Mouse (Mus musculus) macrophage (primary cell): ENCODE measurements around the gene Usp33. TPM values are rescaled to one million over a fixed set of nuclear protein-coding genes. Genes with fewer than 3 reads are reported as not detected.

Experiments
- H3K27ac ChIP-seq: fragments of 350-480 bp; formaldehyde crosslinking; 2 replicates; pipeline ENCODE4 v1.9.0; 2021
- H3K36me3 ChIP-seq: fragments of 350-480 bp; formaldehyde crosslinking; 2 replicates; pipeline ENCODE4 v1.9.0; 2021; ENCODE audit errors: inconsistent target
- H3K4me3 ChIP-seq: fragments of 350-480 bp; formaldehyde crosslinking; 2 replicates; pipeline ENCODE4 v1.9.0; 2021; ENCODE audit errors: inconsistent target
- H3K79me2 ChIP-seq: fragments of 350-480 bp; formaldehyde crosslinking; 2 replicates; pipeline ENCODE4 v1.9.0; 2021; ENCODE audit errors: inconsistent target
- WGBS: methylation state at CpG from one replicate; pipeline ENCODE4 v1.1.7; 2026; ENCODE audit warnings: inconsistent platforms; ENCODE audit not compliant: missing documents; 5-methylcytosine and 5-hydroxymethylcytosine counted together
- polyA plus RNA-seq: library from polyadenylated mRNA; stranded (reverse); fragments of 250-400 nt; gene quantifications from 3 replicates; pipeline ENCODE4 v1.2.4, GENCODE M21; 2018; ENCODE audit warnings: inconsistent platforms

Gene Usp33
- polyA plus RNA-seq, 1 experiment from 2014 or later: 24.0 TPM

GRCm38 (mm10) chr3:152401964-152402670 lies 55.8 kb downstream of the Usp33 start:
- H3K4me3 ChIP-seq: no peak overlapping the region
- 54% methylated on average over 6 of the region's 7 CpGs for WGBS
- H3K79me2 ChIP-seq: peaks cover 100% of the 10 kb centered on the region
- no peaks in the 10 kb centered on the region for H3K36me3 ChIP-seq
- peak overlapping the region; percentile 68 for H3K27ac ChIP-seq

- H3K4me3 ChIP-seq: no peak overlapping the region
- no peaks in the 10 kb centered on the region for H3K36me3 ChIP-seq
- peaks cover 100% of the 10 kb centered on the region for H3K79me2 ChIP-seq
- 89% methylated on average over 3 of the region's 3 CpGs for WGBS
- peak overlapping the region; percentile 68 for H3K27ac ChIP-seq
Measured at GRCm38 (mm10) chr3:152402671-152403066, 56.4 kb downstream of the Usp33 start.

GRCm38 (mm10) chr3:152403827-152404226 lies 57.5 kb downstream of the Usp33 start:
- 100% methylated on average over 2 of the region's 2 CpGs for WGBS
- Histone ChIP-seq H3K79me2 (peaks cover 100% of the 10 kb centered on the region), H3K36me3 (no peaks in the 10 kb centered on the region), H3K4me3 (no peak overlapping the region), H3K27ac (no peak overlapping the region)

GRCm38 (mm10) chr3:152405420-152405819 lies 59.1 kb downstream of the Usp33 start:
- Histone ChIP-seq H3K27ac (peak overlapping the region; percentile 19; the same call in 1 of the 2 replicates), H3K79me2 (peaks cover 100% of the 10 kb centered on the region), H3K4me3 (no peak overlapping the region), H3K36me3 (no peaks in the 10 kb centered on the region)
- 96% methylated on average over 5 of the region's 7 CpGs for WGBS

- peak overlapping the region; percentile 19 for H3K27ac ChIP-seq
- peaks cover 100% of the 10 kb centered on the region for H3K79me2 ChIP-seq
- WGBS: 21% methylated on average over 4 of the region's 4 CpGs
- H3K4me3 ChIP-seq: no peak overlapping the region
- H3K36me3 ChIP-seq: no peaks in the 10 kb centered on the region
Measured at GRCm38 (mm10) chr3:152405978-152406640, 59.8 kb downstream of the Usp33 start.

GRCm38 (mm10) chr3:152410980-152411551 lies 64.8 kb downstream of the Usp33 start:
- Histone ChIP-seq H3K36me3 (no peaks in the 10 kb centered on the region), H3K79me2 (peaks cover 100% of the 10 kb centered on the region), H3K4me3 (no peak overlapping the region), H3K27ac (no peak overlapping the region)
- 90% methylated on average over 7 of the region's 7 CpGs for WGBS

GRCm38 (mm10) chr3:152412362-152412761 lies 66.1 kb downstream of the Usp33 start:
- 68% methylated on average over 4 of the region's 4 CpGs for WGBS
- H3K36me3 ChIP-seq: no peaks in the 10 kb centered on the region
- H3K79me2 ChIP-seq: peaks cover 100% of the 10 kb centered on the region
- no peak overlapping the region for H3K4me3 ChIP-seq
- H3K27ac ChIP-seq: no peak overlapping the region

GRCm38 (mm10) chr3:152428925-152429324 lies 82.6 kb downstream of the Usp33 start:
- Histone ChIP-seq H3K4me3 (no peak overlapping the region), H3K36me3 (peaks cover 16% of the 10 kb centered on the region), H3K79me2 (peaks cover 65% of the 10 kb centered on the region; the same call in 1 of the 2 replicates), H3K27ac (no peak overlapping the region)
- WGBS: 97% methylated on average over 8 of the region's 8 CpGs

GRCm38 (mm10) chr3:152432677-152433076 lies 86.4 kb downstream of the Usp33 start:
- Histone ChIP-seq H3K27ac (no peak overlapping the region), H3K79me2 (peaks cover 89% of the 10 kb centered on the region; the same call in 1 of the 2 replicates), H3K36me3 (peaks cover 16% of the 10 kb centered on the region), H3K4me3 (no peak overlapping the region)
- WGBS: 91% methylated on average over 7 of the region's 7 CpGs

- no peak overlapping the region for H3K27ac ChIP-seq
- no peaks in the 10 kb centered on the region; the same call in 1 of the 2 replicates for H3K36me3 ChIP-seq
- no peak overlapping the region for H3K4me3 ChIP-seq
- H3K79me2 ChIP-seq: peaks cover 98% of the 10 kb centered on the region
Measured at GRCm38 (mm10) chr3:152435590-152435989, 89.3 kb downstream of the Usp33 start.

GRCm38 (mm10) chr3:152438068-152438467 lies 91.8 kb downstream of the Usp33 start:
- Histone ChIP-seq H3K36me3 (no peaks in the 10 kb centered on the region), H3K27ac (no peak overlapping the region), H3K4me3 (no peak overlapping the region), H3K79me2 (peaks cover 98% of the 10 kb centered on the region)
- 95% methylated on average over 7 of the region's 7 CpGs for WGBS

- 89% methylated on average over 4 of the region's 4 CpGs for WGBS
- H3K27ac ChIP-seq: no peak overlapping the region
- no peak overlapping the region for H3K4me3 ChIP-seq
- peaks cover 98% of the 10 kb centered on the region for H3K79me2 ChIP-seq
- H3K36me3 ChIP-seq: peaks cover 16% of the 10 kb centered on the region; the same call in 1 of the 2 replicates
Measured at GRCm38 (mm10) chr3:152442795-152443194, 96.5 kb downstream of the Usp33 start.
